Mouse (Mus musculus): ENCODE measurements at regions not wholly inside any gene's neighbourhood (a gene's known extent, or its start where the extent isn't known, plus 50 kb on each side); places are given as distances from the start of the nearest gene placed in this dataset.

- H3K4me3 ChIP-seq: no peak overlapping the region
- 0 out of 2 replicates have a peak overlapping the region, but pooled peaks have one; percentile 69 for H3K27ac ChIP-seq
- H3K4me1 ChIP-seq (replicated peaks): peaks cover 20% of the 10 kb centered on the region
- no peak for ATAC-seq (replicated peaks; ENCODE audit: insufficient number of reproducible peaks, insufficient read depth, low FRiP score, low read depth)
- H3K27me3 ChIP-seq: no peaks in the 10 kb centered on the region
- 0 out of 2 replicates have a peak overlapping the region, but pooled peaks have one; percentile 26 for H3K4me2 ChIP-seq
- no peaks in the 10 kb centered on the region; the same call in 1 of the 2 replicates for H3K9me3 ChIP-seq (replicated peaks)
- 17% methylated on average over 6 of the region's 6 CpGs for WGBS
- no peak overlapping the region for H3K9ac ChIP-seq
- no peaks in the 10 kb centered on the region for H3K36me3 ChIP-seq
Measured at GRCm38 (mm10) chr4:95319036-95319435, 238.3 kb upstream of the Fggy start.

- 56% methylated on average over 1 of the region's 1 CpGs for WGBS
- no peak for ATAC-seq (replicated peaks; ENCODE audit: insufficient number of reproducible peaks, insufficient read depth, low FRiP score, low read depth)
Measured at GRCm38 (mm10) chr4:95325861-95326260, 231.4 kb upstream of the Fggy start.

GRCm38 (mm10) chr4:95339822-95340221 is 217.5 kb upstream of the Fggy start:
- H3K9me3 ChIP-seq (replicated peaks): no peaks in the 10 kb centered on the region
- H3K9ac ChIP-seq: no peak overlapping the region
- H3K4me1 ChIP-seq (replicated peaks): no peaks in the 10 kb centered on the region
- WGBS: 83% methylated on average over 2 of the region's 2 CpGs
- no peaks in the 10 kb centered on the region for H3K36me3 ChIP-seq
- no peaks in the 10 kb centered on the region for H3K27me3 ChIP-seq
- no peak overlapping the region for H3K27ac ChIP-seq
- no peak overlapping the region for H3K4me3 ChIP-seq
- ATAC-seq (replicated peaks; ENCODE audit: insufficient number of reproducible peaks, insufficient read depth, low FRiP score, low read depth): no peak
- H3K4me2 ChIP-seq: no peak overlapping the region

More at GRCm38 (mm10) chr4:95325861-95326260, 231.4 kb upstream of the Fggy start:
- Histone ChIP-seq H3K36me3 (no peaks in the 10 kb centered on the region), H3K9me3 (replicated peaks) (no peaks in the 10 kb centered on the region), H3K4me3 (no peak overlapping the region), H3K27me3 (no peaks in the 10 kb centered on the region), H3K4me2 (no peak overlapping the region), H3K9ac (no peak overlapping the region), H3K27ac (no peak overlapping the region), H3K4me1 (replicated peaks) (no peaks in the 10 kb centered on the region)

GRCm38 (mm10) chr4:95340926-95341325 is 216.4 kb upstream of the Fggy start:
- H3K27ac ChIP-seq: no peak overlapping the region
- no peak overlapping the region for H3K4me2 ChIP-seq
- no peak for ATAC-seq (replicated peaks; ENCODE audit: insufficient number of reproducible peaks, insufficient read depth, low FRiP score, low read depth)
- H3K9me3 ChIP-seq (replicated peaks): no peaks in the 10 kb centered on the region
- no peak overlapping the region for H3K9ac ChIP-seq
- no peak overlapping the region for H3K4me3 ChIP-seq
- WGBS: 70% methylated on average over 3 of the region's 3 CpGs
- no peaks in the 10 kb centered on the region for H3K4me1 ChIP-seq (replicated peaks)
- H3K27me3 ChIP-seq: no peaks in the 10 kb centered on the region
- no peaks in the 10 kb centered on the region for H3K36me3 ChIP-seq

GRCm38 (mm10) chr4:95346722-95347197 is 210.5 kb upstream of the Fggy start:
- Histone ChIP-seq H3K9me3 (replicated peaks) (no peaks in the 10 kb centered on the region), H3K4me1 (replicated peaks) (no peaks in the 10 kb centered on the region), H3K4me2 (no peak overlapping the region), H3K27me3 (no peaks in the 10 kb centered on the region), H3K9ac (no peak overlapping the region), H3K36me3 (no peaks in the 10 kb centered on the region), H3K4me3 (no peak overlapping the region), H3K27ac (no peak overlapping the region)
- 40% methylated on average over 3 of the region's 3 CpGs for WGBS
- ATAC-seq (replicated peaks; ENCODE audit: insufficient number of reproducible peaks, insufficient read depth, low FRiP score, low read depth): no peak

- Histone ChIP-seq H3K9ac (no peak overlapping the region), H3K27ac (no peak overlapping the region), H3K9me3 (replicated peaks) (no peaks in the 10 kb centered on the region), H3K4me1 (replicated peaks) (no peaks in the 10 kb centered on the region), H3K36me3 (no peaks in the 10 kb centered on the region), H3K4me3 (no peak overlapping the region), H3K4me2 (no peak overlapping the region), H3K27me3 (no peaks in the 10 kb centered on the region)
- ATAC-seq (replicated peaks; ENCODE audit: insufficient number of reproducible peaks, insufficient read depth, low FRiP score, low read depth): no peak
- 82% methylated on average over 2 of the region's 2 CpGs for WGBS
Measured at GRCm38 (mm10) chr4:95347436-95347835, 209.9 kb upstream of the Fggy start.

GRCm38 (mm10) chr4:95348405-95349123 is 208.7 kb upstream of the Fggy start:
- Histone ChIP-seq H3K36me3 (no peaks in the 10 kb centered on the region), H3K9me3 (replicated peaks) (no peaks in the 10 kb centered on the region), H3K9ac (no peak overlapping the region), H3K4me3 (no peak overlapping the region), H3K27ac (no peak overlapping the region), H3K4me1 (replicated peaks) (no peaks in the 10 kb centered on the region), H3K27me3 (no peaks in the 10 kb centered on the region), H3K4me2 (no peak overlapping the region)
- 64% methylated on average over 4 of the region's 4 CpGs for WGBS
- ATAC-seq (replicated peaks; ENCODE audit: insufficient number of reproducible peaks, insufficient read depth, low FRiP score, low read depth): no peak

GRCm38 (mm10) chr4:95353894-95354319 is 203.4 kb upstream of the Fggy start:
- peak; percentile 64 for ATAC-seq (replicated peaks; ENCODE audit: insufficient number of reproducible peaks, insufficient read depth, low FRiP score, low read depth)
- Histone ChIP-seq H3K36me3 (no peaks in the 10 kb centered on the region), H3K9me3 (replicated peaks) (no peaks in the 10 kb centered on the region), H3K27me3 (no peaks in the 10 kb centered on the region), H3K27ac (peak overlapping the region; percentile 70), H3K4me1 (replicated peaks) (peaks cover 6% of the 10 kb centered on the region; the same call in 1 of the 2 replicates), H3K4me2 (no peak overlapping the region), H3K4me3 (no peak overlapping the region), H3K9ac (no peak overlapping the region)
- WGBS: 43% methylated on average over 7 of the region's 7 CpGs

- H3K9me3 ChIP-seq (replicated peaks): no peaks in the 10 kb centered on the region
- 67% methylated on average over 2 of the region's 2 CpGs for WGBS
- H3K4me2 ChIP-seq: no peak overlapping the region
- no peaks in the 10 kb centered on the region for H3K36me3 ChIP-seq
- H3K9ac ChIP-seq: no peak overlapping the region
- H3K4me3 ChIP-seq: no peak overlapping the region
- H3K27ac ChIP-seq: no peak overlapping the region
- H3K4me1 ChIP-seq (replicated peaks): peaks cover 6% of the 10 kb centered on the region; the same call in 1 of the 2 replicates
- ATAC-seq (replicated peaks; ENCODE audit: insufficient number of reproducible peaks, insufficient read depth, low FRiP score, low read depth): no peak
- H3K27me3 ChIP-seq: no peaks in the 10 kb centered on the region
Measured at GRCm38 (mm10) chr4:95358674-95359073, 198.6 kb upstream of the Fggy start.

- Histone ChIP-seq H3K4me3 (no peak overlapping the region), H3K27ac (no peak overlapping the region), H3K4me1 (replicated peaks) (no peaks in the 10 kb centered on the region), H3K9ac (no peak overlapping the region), H3K4me2 (no peak overlapping the region), H3K27me3 (no peaks in the 10 kb centered on the region), H3K9me3 (replicated peaks) (no peaks in the 10 kb centered on the region), H3K36me3 (no peaks in the 10 kb centered on the region)
- WGBS: 61% methylated on average over 3 of the region's 3 CpGs
- ATAC-seq (replicated peaks; ENCODE audit: insufficient number of reproducible peaks, insufficient read depth, low FRiP score, low read depth): no peak
Measured at GRCm38 (mm10) chr4:95360336-95360967, 196.9 kb upstream of the Fggy start.

GRCm38 (mm10) chr4:95364376-95365082 is 192.8 kb upstream of the Fggy start:
- no peaks in the 10 kb centered on the region for H3K27me3 ChIP-seq
- no peaks in the 10 kb centered on the region for H3K9me3 ChIP-seq (replicated peaks)
- ATAC-seq (replicated peaks; ENCODE audit: insufficient number of reproducible peaks, insufficient read depth, low FRiP score, low read depth): no peak
- H3K27ac ChIP-seq: no peak overlapping the region
- H3K4me1 ChIP-seq (replicated peaks): no peaks in the 10 kb centered on the region
- no peak overlapping the region for H3K4me2 ChIP-seq
- no peak overlapping the region for H3K4me3 ChIP-seq
- H3K36me3 ChIP-seq: no peaks in the 10 kb centered on the region
- no peak overlapping the region for H3K9ac ChIP-seq
- WGBS: 87% methylated on average over 4 of the region's 4 CpGs

All from heart, embryonic 15.5 days (tissue).